Mouse (Mus musculus) lung, postnatal 0 days (tissue): ENCODE results near the gene 1700016K19Rik.
A peak's percentile ranks its signal among the peaks of the same experiment; 100 is the strongest.

Experiments
- CTCF ChIP-seq: IDR thresholded peaks from 2 replicates; pipeline ENCODE4 v1.5.1; 2016; ENCODE audit warnings: antibody characterized with exemption, mild to moderate bottlenecking
- EP300 ChIP-seq: IDR thresholded peaks from 2 replicates; pipeline ENCODE4 v1.6.1; 2016; ENCODE audit warnings: antibody characterized with exemption, mild to moderate bottlenecking, control low read depth

- TF ChIP-seq CTCF (peak; percentile 63), EP300 (no peak)
Observed at GRCm38 (mm10) chr11:76001237-76001878, 1.6 kb downstream of the 1700016K19Rik start.
